Mouse (Mus musculus) embryo, embryonic 9.5 days (tissue): ENCODE data around the gene 1810024B03Rik.

Experiments
- DNase-seq: peaks from one replicate; pipeline ENCODE4 v3.0.0-alpha.2; 2017; ENCODE audit errors: extremely low spot score

1810024B03Rik gene

GRCm38 (mm10) chr2:127182598-127183381 is 25.3 kb downstream of the 1810024B03Rik start:
- DNase-seq: peak; percentile 72

- peak; percentile 29 for DNase-seq
Observed at GRCm38 (mm10) chr2:127166261-127166660, 41.8 kb downstream of the 1810024B03Rik start.

- DNase-seq: no peak
Observed at GRCm38 (mm10) chr2:127165675-127166074, 42.4 kb downstream of the 1810024B03Rik start.

GRCm38 (mm10) chr2:127145699-127146098 is 62.4 kb downstream of the 1810024B03Rik start:
- no peak for DNase-seq

- DNase-seq: peak; percentile 67
Observed at GRCm38 (mm10) chr2:127143158-127144063, 64.7 kb downstream of the 1810024B03Rik start, which contains the start of gene Itpripl1. Gene Itpripl1, minus strand, starts transcription at chr2:127143442.

- DNase-seq: no peak
Observed at GRCm38 (mm10) chr2:127142577-127143157, 65.4 kb downstream of the 1810024B03Rik start.

GRCm38 (mm10) chr2:127142031-127142430 is 66.0 kb downstream of the 1810024B03Rik start:
- DNase-seq: no peak

- no peak for DNase-seq
Observed at GRCm38 (mm10) chr2:127140011-127140410, 68.1 kb downstream of the 1810024B03Rik start.

GRCm38 (mm10) chr2:127139605-127140004 is 68.5 kb downstream of the 1810024B03Rik start:
- DNase-seq: no peak

GRCm38 (mm10) chr2:127139094-127139493 is 69.0 kb downstream of the 1810024B03Rik start:
- DNase-seq: no peak

- DNase-seq: no peak
Observed at GRCm38 (mm10) chr2:127138449-127138848, 69.6 kb downstream of the 1810024B03Rik start.

- DNase-seq: no peak
Observed at GRCm38 (mm10) chr2:127137838-127138420, 70.2 kb downstream of the 1810024B03Rik start.

GRCm38 (mm10) chr2:127136979-127137378 is 71.1 kb downstream of the 1810024B03Rik start:
- DNase-seq: peak; percentile 5
